Mouse (Mus musculus): ENCODE measurements around the gene Gm6370. TPM values are rescaled to one million over a fixed set of nuclear protein-coding genes. Genes with fewer than 3 reads are reported as not detected.
"Not testable (repeated sequence)": the region's sequence is repeated elsewhere in the genome, so short reads cannot be mapped to it uniquely, and the experiment has no call there.

The Gm6370 gene
- total and polyA plus RNA-seq, 3 experiments, result not detected

- H3K27me3 ChIP-seq (ENCODE audit: control insufficient read depth in 1 of 2, insufficient read depth in 2 of 2, low read length in 2 of 2); H3K79me2 ChIP-seq (ENCODE audit: control insufficient read depth, insufficient read depth, low read length, poor library complexity); H3K4me3 ChIP-seq (ENCODE audit: control insufficient read depth in 1 of 2, insufficient read depth in 1 of 2, low read depth in 2 of 2, low read length in 2 of 2); H3K9me3 ChIP-seq (replicated peaks; ENCODE audit: insufficient read depth, low read length); H3K27ac ChIP-seq (ENCODE audit: control insufficient read depth, low read depth, low read length); H3K9ac ChIP-seq (ENCODE audit: control insufficient read depth, low read depth, low read length, poor library complexity, severe bottlenecking); H3K36me3 ChIP-seq (ENCODE audit: control insufficient read depth in 1 of 2, insufficient read depth in 2 of 2, low read length in 2 of 2); H3K4me1 ChIP-seq (ENCODE audit: control insufficient read depth in 1 of 2, insufficient read depth in 2 of 2, low read length in 2 of 2): not testable (repeated sequence)
- TF ChIP-seq CTCF (IDR thresholded peaks at IDR 0.05 in 2 of 3, conservative IDR thresholded peaks at IDR 0.05 in 1 of 3; ENCODE audit: control insufficient read depth in 1 of 3, insufficient read depth in 1 of 3, low read depth in 2 of 3, low read length in 3 of 3, poor library complexity in 1 of 3, severe bottlenecking in 1 of 3), result peak; percentile 15 to 19 (median 18); a peak in 4 of 6 replicates
- TF ChIP-seq SMC3 (IDR thresholded peaks at IDR 0.05; ENCODE audit: low read depth, low read length), result 0 out of 2 replicates have a peak, but pooled peaks have one; percentile 6
- DNase-seq (ENCODE audit: low read depth, low spot score), result peak; percentile 24
Observed at GRCm38 (mm10) chr5:146488959-146489358, 2.2 kb upstream of the Gm6370 start.

DNA sequence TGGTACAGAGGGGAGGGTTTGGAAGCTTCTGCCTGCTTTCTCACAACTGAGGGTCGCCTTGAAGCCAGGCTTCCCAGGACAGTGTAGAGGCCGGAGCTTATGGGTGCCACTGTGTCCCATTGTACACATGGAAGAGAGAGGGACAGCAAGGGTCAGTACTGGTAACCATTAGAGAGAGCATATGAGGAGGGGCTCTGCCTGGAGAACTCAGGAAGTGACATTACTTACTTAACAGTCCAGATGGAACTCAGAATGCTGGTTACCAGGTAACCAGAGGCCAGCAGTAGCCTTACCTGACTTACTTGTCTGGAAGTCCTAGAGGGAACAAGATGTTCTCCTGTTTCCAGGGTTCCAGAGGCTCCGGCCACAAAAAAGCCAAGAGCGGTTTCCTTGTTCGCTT, 10.9 kb downstream of the Gm6370 start, which contains the start of gene 4930449I24Rik:
Gene 4930449I24Rik, plus strand, starts transcription at position 301 of the 400 bp plus-strand sequence.
- not testable (repeated sequence) for H3K4me3 ChIP-seq (ENCODE audit: control insufficient read depth in 1 of 2, insufficient read depth in 1 of 2, low read depth in 2 of 2, low read length in 2 of 2); H3K36me3 ChIP-seq (ENCODE audit: control insufficient read depth in 1 of 2, insufficient read depth in 2 of 2, low read length in 2 of 2); DNase-seq (ENCODE audit: low read depth, low spot score); H3K79me2 ChIP-seq (ENCODE audit: control insufficient read depth, insufficient read depth, low read length, poor library complexity); H3K27me3 ChIP-seq (ENCODE audit: control insufficient read depth in 1 of 2, insufficient read depth in 2 of 2, low read length in 2 of 2); H3K27ac ChIP-seq (ENCODE audit: control insufficient read depth, low read depth, low read length); H3K4me1 ChIP-seq (ENCODE audit: control insufficient read depth in 1 of 2, insufficient read depth in 2 of 2, low read length in 2 of 2); H3K9me3 ChIP-seq (replicated peaks; ENCODE audit: insufficient read depth, low read length); H3K9ac ChIP-seq (ENCODE audit: control insufficient read depth, low read depth, low read length, poor library complexity, severe bottlenecking)

DNA sequence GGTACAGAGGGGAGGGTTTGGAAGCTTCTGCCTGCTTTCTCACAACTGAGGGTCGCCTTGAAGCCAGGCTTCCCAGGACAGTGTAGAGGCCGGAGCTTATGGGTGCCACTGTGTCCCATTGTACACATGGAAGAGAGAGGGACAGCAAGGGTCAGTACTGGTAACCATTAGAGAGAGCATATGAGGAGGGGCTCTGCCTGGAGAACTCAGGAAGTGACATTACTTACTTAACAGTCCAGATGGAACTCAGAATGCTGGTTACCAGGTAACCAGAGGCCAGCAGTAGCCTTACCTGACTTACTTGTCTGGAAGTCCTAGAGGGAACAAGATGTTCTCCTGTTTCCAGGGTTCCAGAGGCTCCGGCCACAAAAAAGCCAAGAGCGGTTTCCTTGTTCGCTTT, 22.7 kb downstream of the Gm6370 start, which contains the start of gene Gm3402:
Gene Gm3402, plus strand, starts transcription at position 301 of the 400 bp plus-strand sequence.
- H3K27me3 ChIP-seq (ENCODE audit: control insufficient read depth in 1 of 2, insufficient read depth in 2 of 2, low read length in 2 of 2); H3K9me3 ChIP-seq (replicated peaks; ENCODE audit: insufficient read depth, low read length); H3K36me3 ChIP-seq (ENCODE audit: control insufficient read depth in 1 of 2, insufficient read depth in 2 of 2, low read length in 2 of 2); H3K4me3 ChIP-seq (ENCODE audit: control insufficient read depth in 1 of 2, insufficient read depth in 1 of 2, low read depth in 2 of 2, low read length in 2 of 2); H3K9ac ChIP-seq (ENCODE audit: control insufficient read depth, low read depth, low read length, poor library complexity, severe bottlenecking); H3K4me1 ChIP-seq (ENCODE audit: control insufficient read depth in 1 of 2, insufficient read depth in 2 of 2, low read length in 2 of 2); H3K27ac ChIP-seq (ENCODE audit: control insufficient read depth, low read depth, low read length); H3K79me2 ChIP-seq (ENCODE audit: control insufficient read depth, insufficient read depth, low read length, poor library complexity); DNase-seq (ENCODE audit: low read depth, low spot score): not testable (repeated sequence)

DNA sequence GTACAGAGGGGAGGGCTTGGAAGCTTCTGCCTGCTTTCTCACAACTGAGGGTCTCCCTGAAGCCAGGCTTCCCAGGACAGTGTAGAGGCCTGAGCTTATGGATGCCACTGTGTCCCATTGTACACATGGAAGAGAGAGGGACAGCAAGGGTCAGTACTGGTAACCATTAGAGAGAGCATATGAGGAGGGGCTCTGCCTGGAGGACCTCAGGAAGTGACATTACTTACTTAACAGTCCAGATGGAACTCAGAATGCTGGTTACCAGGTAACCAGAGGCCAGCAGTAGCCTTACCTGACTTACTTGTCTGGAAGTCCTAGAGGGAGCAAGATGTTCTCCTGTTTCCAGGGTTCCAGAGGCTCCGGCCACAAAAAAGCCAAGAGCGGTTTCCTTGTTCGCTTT, 34.3 kb downstream of the Gm6370 start, which contains the start of gene Gm3404:
Gene Gm3404, plus strand, starts transcription at position 301 of the 400 bp plus-strand sequence.
- H3K27ac ChIP-seq (ENCODE audit: control insufficient read depth, low read depth, low read length); H3K9ac ChIP-seq (ENCODE audit: control insufficient read depth, low read depth, low read length, poor library complexity, severe bottlenecking); DNase-seq (ENCODE audit: low read depth, low spot score); H3K27me3 ChIP-seq (ENCODE audit: control insufficient read depth in 1 of 2, insufficient read depth in 2 of 2, low read length in 2 of 2); H3K36me3 ChIP-seq (ENCODE audit: control insufficient read depth in 1 of 2, insufficient read depth in 2 of 2, low read length in 2 of 2); H3K79me2 ChIP-seq (ENCODE audit: control insufficient read depth, insufficient read depth, low read length, poor library complexity); H3K4me3 ChIP-seq (ENCODE audit: control insufficient read depth in 1 of 2, insufficient read depth in 1 of 2, low read depth in 2 of 2, low read length in 2 of 2); H3K4me1 ChIP-seq (ENCODE audit: control insufficient read depth in 1 of 2, insufficient read depth in 2 of 2, low read length in 2 of 2); H3K9me3 ChIP-seq (replicated peaks; ENCODE audit: insufficient read depth, low read length): not testable (repeated sequence)

DNA sequence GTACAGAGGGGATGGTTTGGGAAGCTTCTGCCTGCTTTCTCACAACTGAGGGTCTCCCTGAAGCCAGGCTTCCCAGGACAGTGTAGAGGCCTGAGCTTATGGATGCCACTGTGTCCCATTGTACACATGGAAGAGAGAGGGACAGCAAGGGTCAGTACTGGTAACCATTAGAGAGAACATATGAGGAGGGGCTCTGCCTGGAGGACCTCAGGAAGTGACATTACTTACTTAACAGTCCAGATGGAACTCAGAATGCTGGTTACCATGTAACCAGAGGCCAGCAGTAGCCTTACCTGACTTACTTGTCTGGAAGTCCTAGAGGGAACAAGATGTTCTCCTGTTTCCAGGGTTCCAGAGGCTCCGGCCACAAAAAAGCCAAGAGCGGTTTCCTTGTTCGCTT, 46.2 kb downstream of the Gm6370 start, which contains the start of gene Gm3409:
Gene Gm3409, plus strand, starts transcription at position 301 of the 400 bp plus-strand sequence.
- H3K4me1 ChIP-seq (ENCODE audit: control insufficient read depth in 1 of 2, insufficient read depth in 2 of 2, low read length in 2 of 2); H3K9ac ChIP-seq (ENCODE audit: control insufficient read depth, low read depth, low read length, poor library complexity, severe bottlenecking): not testable (repeated sequence)

More for the DNA sequence above, 46.2 kb downstream of the Gm6370 start, which contains the start of gene Gm3409:
- not testable (repeated sequence) for H3K36me3 ChIP-seq (ENCODE audit: control insufficient read depth in 1 of 2, insufficient read depth in 2 of 2, low read length in 2 of 2); H3K27me3 ChIP-seq (ENCODE audit: control insufficient read depth in 1 of 2, insufficient read depth in 2 of 2, low read length in 2 of 2); H3K9me3 ChIP-seq (replicated peaks; ENCODE audit: insufficient read depth, low read length); H3K27ac ChIP-seq (ENCODE audit: control insufficient read depth, low read depth, low read length); H3K79me2 ChIP-seq (ENCODE audit: control insufficient read depth, insufficient read depth, low read length, poor library complexity); H3K4me3 ChIP-seq (ENCODE audit: control insufficient read depth in 1 of 2, insufficient read depth in 1 of 2, low read depth in 2 of 2, low read length in 2 of 2); DNase-seq (ENCODE audit: low read depth, low spot score)

Other genes starting within 250 kb of the Gm6370 start
- not detected in 2 replicates for gene Wasf3, start 106.4 kb upstream of the Gm6370 start, total RNA-seq (2012; rRNA removed)
- not detected for gene Wasf3, start 106.4 kb upstream of the Gm6370 start, polyA plus RNA-seq (2012; ENCODE audit: insufficient read depth in 1 of 2, insufficient read length in 2 of 2, low read depth in 1 of 2, low replicate concordance in 2 of 2, missing spikeins in 1 of 2)
- not detected in 2 replicates for gene Gm6408, start 9.4 kb upstream of the Gm6370 start, total RNA-seq (2012; rRNA removed)
- gene Gm6408, start 9.4 kb upstream of the Gm6370 start, polyA plus RNA-seq (2012; ENCODE audit: insufficient read depth in 1 of 2, insufficient read length in 2 of 2, low read depth in 1 of 2, low replicate concordance in 2 of 2, missing spikeins in 1 of 2), result not detected
- not detected in 2 replicates for gene 4930449I24Rik, start 11.0 kb downstream of the Gm6370 start, total RNA-seq (2012; rRNA removed)
- not detected for gene 4930449I24Rik, start 11.0 kb downstream of the Gm6370 start, polyA plus RNA-seq (2012; ENCODE audit: insufficient read depth in 1 of 2, insufficient read length in 2 of 2, low read depth in 1 of 2, low replicate concordance in 2 of 2, missing spikeins in 1 of 2)
- gene Gm3402, start 22.8 kb downstream of the Gm6370 start, total RNA-seq (2012; rRNA removed), result not detected in 2 replicates
- not detected for gene Gm3402, start 22.8 kb downstream of the Gm6370 start, polyA plus RNA-seq (2012; ENCODE audit: insufficient read depth in 1 of 2, insufficient read length in 2 of 2, low read depth in 1 of 2, low replicate concordance in 2 of 2, missing spikeins in 1 of 2)
- not detected in 2 replicates for gene Gm3404, start 34.4 kb downstream of the Gm6370 start, total RNA-seq (2012; rRNA removed)
- gene Gm3404, start 34.4 kb downstream of the Gm6370 start, polyA plus RNA-seq (2012; ENCODE audit: insufficient read depth in 1 of 2, insufficient read length in 2 of 2, low read depth in 1 of 2, low replicate concordance in 2 of 2, missing spikeins in 1 of 2), result not detected
- not detected in 2 replicates for gene Gm3409, start 46.3 kb downstream of the Gm6370 start, total RNA-seq (2012; rRNA removed)
- gene Gm3409, start 46.3 kb downstream of the Gm6370 start, polyA plus RNA-seq (2012; ENCODE audit: insufficient read depth in 1 of 2, insufficient read length in 2 of 2, low read depth in 1 of 2, low replicate concordance in 2 of 2, missing spikeins in 1 of 2), result not detected
- gene Gm3415, start 64.8 kb downstream of the Gm6370 start, total RNA-seq (2012; rRNA removed), result not detected in 2 replicates
- gene Gm3415, start 64.8 kb downstream of the Gm6370 start, polyA plus RNA-seq (2012; ENCODE audit: insufficient read depth in 1 of 2, insufficient read length in 2 of 2, low read depth in 1 of 2, low replicate concordance in 2 of 2, missing spikeins in 1 of 2), result not detected
- gene Gpr12, start 93.9 kb downstream of the Gm6370 start, total RNA-seq (2012; rRNA removed), result not detected in 2 replicates
- not detected for gene Gpr12, start 93.9 kb downstream of the Gm6370 start, polyA plus RNA-seq (2012; ENCODE audit: insufficient read depth in 1 of 2, insufficient read length in 2 of 2, low read depth in 1 of 2, low replicate concordance in 2 of 2, missing spikeins in 1 of 2)

Measured in MEL (cell line).